ENCODE assay signal across 24 mouse cellular contexts in genomic region chr11:116283982-116284381, GRCm38 (mm10). TPM values are rescaled to one million over a fixed set of nuclear protein-coding genes. Genes with fewer than 3 reads are reported as not detected.
"Had no signal": no experiment of that assay in that cellular context is flagged by ENCODE, and none has a peak within 500 bp of the region (broad histone marks: within the 10 kb centered on the region; RNA-seq: fewer than 3 reads in every experiment).

No protein-coding gene starts in this region.

- H3K9ac ChIP-seq: kidney, embryonic 15.5 days; liver, embryonic 12.5 days; liver, embryonic 15.5 days; lung, embryonic 15.5 days; midbrain, embryonic 12.5 days; midbrain, embryonic 15.5 days; neural tube, embryonic 13.5 days had no signal

- H3K9me3 ChIP-seq: limb, embryonic 10.5 days; limb, embryonic 13.5 days; liver, embryonic 15.5 days; lung, embryonic 15.5 days; midbrain, embryonic 12.5 days; midbrain, embryonic 15.5 days; neural tube, embryonic 13.5 days had no signal

- H3K27ac ChIP-seq: kidney, embryonic 15.5 days; limb, embryonic 10.5 days; limb, embryonic 13.5 days; liver, embryonic 12.5 days; liver, embryonic 15.5 days; lung, embryonic 15.5 days; midbrain, embryonic 12.5 days; midbrain, embryonic 15.5 days; neural tube, embryonic 13.5 days; stomach, postnatal 0 days had no signal

- DNase-seq: kidney, adult 11 months; kidney, postnatal 10 days; kidney, postnatal 36 days; liver; lung, adult 18-20 months; lung, postnatal 10 days; thymus, postnatal 25 days had no signal

- H3K4me3 ChIP-seq: kidney, embryonic 15.5 days; limb, embryonic 10.5 days; limb, embryonic 13.5 days; liver, embryonic 12.5 days; liver, embryonic 15.5 days; lung, embryonic 15.5 days; midbrain, embryonic 12.5 days; midbrain, embryonic 15.5 days; myocyte; neural tube, embryonic 13.5 days had no signal

RNA-seq across cellular contexts. Expression of gene Galr2, which starts 3.2 kb away (rescaled TPM):
- total RNA-seq: layer of hippocampus, postnatal 14 days; left cerebral cortex, postnatal 25 days; megakaryocyte progenitor cell, adult 5-6 weeks; megakaryocyte-erythroid progenitor cell, adult 5-6 weeks; monocyte, adult 5-6 weeks had no signal
- polyA plus RNA-seq: liver, embryonic 12.5 days; liver, embryonic 15.5 days; spleen, adult 2 months had no signal

RNA-seq across cellular contexts. Expression of gene Evpl, which starts 46.1 kb away (rescaled TPM):
- total RNA-seq: monocyte, adult 5-6 weeks had no signal

RNA-seq across cellular contexts. Expression of gene Foxj1, which starts 51.2 kb away (rescaled TPM):
- total RNA-seq: megakaryocyte progenitor cell, adult 5-6 weeks had no signal
